Mouse (Mus musculus) brain, adult 2 months (tissue): ENCODE measurements around the gene Papss1.

Experiments
- DNase-seq: peaks from one replicate; pipeline ENCODE4 v3.0.0; 2011; ENCODE audit warnings: low read depth, low spot score

Papss1 gene

DNA sequence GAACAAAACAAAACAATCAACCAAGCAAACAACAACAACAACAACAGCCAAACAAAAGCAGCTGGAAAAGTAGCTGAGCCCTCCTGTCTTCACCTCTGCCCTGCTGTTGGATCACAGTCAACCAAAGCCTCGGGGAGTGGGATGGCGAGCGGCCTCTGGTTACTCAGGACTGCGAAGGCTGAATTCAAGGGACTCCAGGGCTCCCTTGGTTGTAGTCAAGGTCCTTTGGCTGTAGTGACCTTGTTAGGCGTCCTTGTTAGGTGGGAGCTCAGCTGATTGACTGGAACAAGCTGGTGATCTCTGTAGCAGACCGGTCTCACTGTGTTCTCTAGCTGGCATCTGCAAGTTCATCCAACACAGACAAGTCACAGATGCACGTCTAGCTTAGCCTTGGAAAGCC is 16.5 kb downstream of the Papss1 start:
- DNase-seq = no peak

DNA sequence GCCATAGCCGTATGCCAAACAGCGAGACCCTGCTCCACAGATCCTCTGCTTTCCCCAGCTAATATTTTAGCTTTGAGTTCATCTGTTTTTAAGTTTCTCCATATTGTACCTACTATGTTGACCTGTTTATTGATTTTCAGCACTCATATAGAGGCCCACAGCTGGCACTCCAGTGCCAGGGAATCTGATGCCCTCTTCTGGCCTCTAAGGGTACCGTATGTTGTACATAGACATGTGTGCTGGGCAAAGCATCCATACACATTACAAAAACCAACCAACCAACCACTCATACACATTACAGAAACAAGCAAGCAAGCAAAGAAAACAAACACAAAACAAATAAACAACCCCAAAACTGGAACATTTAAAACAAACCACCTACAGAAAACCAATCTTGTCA is 22.2 kb downstream of the Papss1 start:
- no peak for DNase-seq

DNA sequence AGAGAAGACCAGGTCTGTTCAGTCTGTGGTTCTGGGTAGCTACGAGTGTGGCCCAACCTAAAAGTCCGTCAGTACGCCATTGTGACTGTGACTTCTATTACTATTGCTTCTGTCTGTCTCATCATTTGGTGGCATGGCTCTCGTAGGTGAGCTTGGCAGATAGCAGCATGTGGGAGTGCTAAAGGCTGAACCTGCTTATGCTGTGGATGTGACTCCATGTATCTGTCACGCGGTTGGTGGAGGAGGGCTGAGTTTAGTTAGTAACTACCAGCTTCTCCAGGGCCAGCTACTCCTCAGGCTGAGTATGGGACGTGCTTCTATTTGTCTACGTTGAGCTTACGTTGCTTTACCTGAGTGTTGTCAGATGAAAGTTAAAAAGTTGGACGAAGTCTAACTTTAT is 23.4 kb downstream of the Papss1 start:
- peak; percentile 66 for DNase-seq

DNA sequence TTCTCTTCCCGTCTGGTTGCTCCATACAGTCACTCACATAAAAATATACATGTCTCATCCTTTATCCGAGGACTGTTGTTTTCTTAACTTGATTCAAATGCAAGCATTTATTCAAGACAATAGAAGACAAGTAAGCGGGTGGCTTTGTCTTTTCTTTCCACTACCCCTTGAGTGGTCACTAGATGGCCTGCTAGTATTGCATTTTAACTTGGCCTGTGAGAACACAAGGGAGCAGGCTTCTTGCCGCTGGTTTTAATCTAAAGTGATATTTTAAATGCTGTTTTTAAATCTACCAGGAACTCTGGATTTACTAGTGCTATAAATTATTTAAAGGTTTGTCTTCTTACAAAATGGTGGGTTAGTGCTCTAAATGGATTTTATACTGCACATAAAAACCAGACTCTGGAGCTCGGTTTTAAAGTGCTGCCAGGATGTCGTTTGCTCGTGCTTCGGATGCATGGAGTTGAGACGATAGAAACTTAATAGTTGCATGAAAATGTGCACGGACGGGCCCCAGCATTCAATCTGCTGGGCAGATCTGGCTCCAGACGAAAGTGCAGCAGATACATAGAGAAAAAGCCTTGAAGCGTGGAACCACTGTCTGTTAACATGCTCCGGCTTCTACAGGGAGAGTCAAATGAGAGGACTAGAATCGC is 28.7 kb downstream of the Papss1 start:
- peak; percentile 61 for DNase-seq

DNA sequence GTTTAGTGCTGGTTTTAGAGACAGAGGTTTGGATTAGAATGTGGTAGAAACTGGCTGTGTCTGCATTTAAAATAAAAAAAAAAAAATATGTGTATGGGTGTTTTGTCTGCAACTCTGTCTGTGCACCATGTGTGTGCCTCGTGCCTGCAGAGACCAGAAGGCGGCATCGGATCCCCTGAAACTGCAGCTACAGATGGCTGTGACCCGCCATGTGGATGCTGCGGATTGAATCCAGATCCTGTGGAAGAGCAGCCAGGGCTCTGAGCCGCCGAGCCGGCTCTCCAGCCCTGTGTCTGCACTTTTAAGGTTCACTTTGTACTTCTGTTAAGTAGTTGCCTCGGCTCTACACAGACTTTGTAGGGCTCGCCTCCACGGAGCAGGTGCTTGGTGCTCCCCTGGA is 29.8 kb downstream of the Papss1 start:
- peak; percentile 35 for DNase-seq

DNA sequence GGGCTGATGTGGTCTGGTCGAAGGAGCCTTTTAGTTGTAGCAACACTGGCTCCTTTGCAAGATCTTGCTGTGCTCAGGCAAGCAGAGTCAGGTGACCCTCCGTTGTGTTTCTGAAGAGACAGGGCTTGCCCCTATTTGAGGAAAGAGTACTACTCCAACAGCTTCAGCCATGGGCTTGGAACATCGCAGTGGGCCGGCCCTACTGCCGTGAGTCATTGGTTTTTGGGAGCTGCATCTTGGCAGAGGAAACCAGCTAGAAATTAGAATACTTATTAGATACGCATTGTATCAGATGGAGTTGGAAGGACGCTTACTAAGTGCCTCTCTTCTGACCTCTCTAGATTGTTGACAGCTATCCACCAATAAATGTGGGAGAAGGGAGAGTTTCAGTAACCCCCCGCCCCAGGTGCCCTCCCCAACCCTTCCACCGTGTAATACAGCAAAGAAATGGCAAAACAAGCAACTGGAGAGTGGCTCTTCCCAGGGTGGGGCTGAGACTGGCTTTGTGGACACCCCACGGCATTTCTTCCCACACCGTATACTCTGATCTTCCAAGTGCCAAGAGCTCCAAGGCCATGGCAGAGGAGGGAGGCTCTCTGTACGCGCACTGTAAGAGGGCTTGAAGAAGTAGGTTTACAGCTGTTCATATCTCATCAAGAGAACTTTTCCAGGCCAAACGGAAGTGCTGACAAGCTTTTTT is 31.1 kb downstream of the Papss1 start:
- DNase-seq = no peak

DNA sequence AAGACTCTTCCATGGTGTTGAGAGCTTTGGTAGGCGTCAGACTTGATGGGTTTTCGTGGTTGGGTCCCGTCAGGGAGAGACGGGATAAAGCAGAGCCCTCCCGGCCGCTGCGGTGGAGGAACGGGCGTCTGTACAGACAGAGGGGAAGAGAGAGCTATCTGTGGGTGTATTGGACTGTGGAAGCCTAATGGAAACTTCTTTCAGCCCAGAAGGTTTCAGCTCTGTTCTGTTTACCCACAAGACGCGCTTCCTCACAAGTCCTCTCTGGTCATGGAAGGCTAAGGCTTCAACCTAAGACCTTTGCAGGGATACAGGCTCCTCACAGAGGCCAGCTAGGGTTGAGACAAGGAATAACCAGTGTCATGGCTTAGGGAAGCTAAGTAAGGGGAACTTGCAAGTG is 36.2 kb downstream of the Papss1 start:
- DNase-seq = no peak

DNA sequence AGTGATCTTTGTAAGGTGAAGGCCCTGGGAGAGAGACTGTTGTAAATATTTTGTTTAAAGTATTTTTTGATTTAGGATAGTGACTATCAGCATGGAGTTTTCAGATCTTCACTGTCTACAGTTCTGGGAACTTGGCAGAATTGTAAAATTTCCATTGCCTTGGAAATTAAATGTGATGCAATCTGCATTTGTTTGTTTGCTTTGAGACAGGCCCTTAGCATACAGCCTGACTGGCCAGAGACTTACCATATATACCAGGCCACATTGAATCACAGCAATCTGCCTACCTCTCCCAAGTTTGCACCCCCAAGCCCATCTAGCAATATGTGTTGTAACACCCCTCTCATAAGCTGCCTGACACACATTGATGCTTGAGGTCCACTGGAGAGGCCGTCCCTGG is 36.8 kb downstream of the Papss1 start:
- DNase-seq = no peak

DNA sequence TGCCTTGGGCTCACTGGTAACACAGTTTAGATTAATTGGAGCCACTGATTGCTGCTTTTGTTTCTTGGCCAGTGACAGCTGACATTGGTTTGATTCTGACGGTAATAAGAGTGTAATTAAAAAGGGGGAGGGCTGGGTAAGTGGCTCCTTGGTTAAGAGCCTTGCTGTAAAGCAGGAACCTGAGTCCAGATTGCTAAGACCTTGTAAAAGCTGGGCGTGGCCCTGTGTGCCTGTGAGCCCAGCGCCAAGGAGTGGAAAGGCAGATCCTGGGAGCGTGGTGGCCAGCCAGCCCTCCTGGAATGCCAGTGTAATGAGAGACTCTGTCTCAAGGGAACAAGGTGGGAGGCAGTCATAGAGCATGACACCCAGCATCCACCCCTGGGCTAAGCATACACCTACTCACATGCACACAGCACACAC is 38.4 kb downstream of the Papss1 start:
- no peak for DNase-seq

DNA sequence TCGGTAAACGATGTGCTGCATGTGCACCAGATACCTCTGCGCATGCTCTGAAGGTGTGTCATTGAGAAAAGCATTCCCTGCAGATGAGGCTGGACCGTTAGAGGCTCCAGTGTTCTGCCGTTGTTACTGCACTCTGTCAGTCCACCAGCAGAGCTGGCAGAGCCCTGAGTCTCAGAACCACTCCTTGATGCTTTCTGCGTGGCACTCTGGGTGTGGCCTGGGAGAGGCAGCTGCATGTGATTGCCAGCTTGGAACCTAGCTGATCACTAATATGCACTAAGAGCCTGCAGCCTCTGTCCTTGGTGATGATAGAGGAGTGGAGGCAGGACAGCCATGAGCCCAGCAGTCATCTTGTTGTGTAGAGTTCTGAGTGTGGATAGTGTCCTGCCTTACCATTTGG is 43.5 kb downstream of the Papss1 start:
- DNase-seq = no peak

DNA sequence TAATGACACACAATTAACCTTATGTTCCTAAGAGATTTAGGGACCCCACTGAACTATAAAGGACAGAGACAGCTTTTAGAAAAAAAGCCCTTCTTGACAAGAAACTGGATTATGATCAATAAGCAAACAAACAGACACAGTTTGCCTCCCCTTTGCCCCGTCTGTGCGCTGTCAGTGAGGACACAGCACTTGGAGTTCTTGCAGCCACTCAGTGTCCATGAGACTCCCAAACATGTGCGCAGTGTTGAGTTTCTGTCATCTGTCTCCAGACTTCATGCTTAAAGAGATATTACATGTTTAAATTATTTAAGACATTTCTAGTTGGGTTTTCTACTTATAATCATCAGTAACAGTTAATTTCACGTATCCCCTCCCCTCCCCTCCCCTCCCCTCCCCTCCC is 45.1 kb downstream of the Papss1 start:
- no peak for DNase-seq

DNA sequence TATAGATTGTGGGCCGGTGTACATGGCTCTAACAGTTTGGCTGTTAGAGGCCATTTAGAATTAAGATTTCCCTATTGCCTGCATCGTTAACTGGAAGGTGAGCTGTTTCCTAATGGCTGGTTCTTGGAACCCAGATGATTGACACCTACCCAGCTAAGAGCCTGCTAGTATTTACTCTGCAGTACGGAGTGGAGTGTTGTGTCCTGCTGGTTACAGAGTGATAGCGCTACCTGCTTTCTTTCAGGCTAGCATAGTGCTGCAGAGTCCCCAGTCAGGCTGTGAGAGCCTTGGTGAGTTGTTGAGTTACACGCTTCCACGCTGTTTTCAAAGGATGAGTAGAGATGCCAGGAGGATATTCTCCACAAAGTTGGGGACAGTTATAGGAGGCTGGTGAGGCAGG is 46.0 kb downstream of the Papss1 start:
- DNase-seq = no peak

DNA sequence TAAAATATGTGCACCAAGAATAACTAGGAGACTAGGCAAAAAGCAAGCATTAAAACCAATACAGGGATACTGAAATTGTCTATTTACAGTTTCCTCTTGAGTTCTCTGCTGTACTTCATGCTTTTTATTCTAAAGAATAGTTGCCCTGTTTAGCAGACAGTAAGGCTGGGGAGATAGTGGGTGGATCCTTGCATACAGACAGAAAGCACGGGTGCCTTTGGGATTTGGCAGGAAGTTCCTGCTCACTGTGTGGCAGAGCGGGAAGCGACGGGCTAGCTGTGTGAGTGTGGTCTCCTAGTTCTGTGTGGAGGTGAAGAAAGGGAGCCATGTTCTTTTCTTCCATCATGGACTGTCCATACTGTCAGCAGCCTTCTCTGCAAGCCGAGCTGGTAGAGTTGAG is 48.3 kb downstream of the Papss1 start:
- DNase-seq = peak; percentile 69

DNA sequence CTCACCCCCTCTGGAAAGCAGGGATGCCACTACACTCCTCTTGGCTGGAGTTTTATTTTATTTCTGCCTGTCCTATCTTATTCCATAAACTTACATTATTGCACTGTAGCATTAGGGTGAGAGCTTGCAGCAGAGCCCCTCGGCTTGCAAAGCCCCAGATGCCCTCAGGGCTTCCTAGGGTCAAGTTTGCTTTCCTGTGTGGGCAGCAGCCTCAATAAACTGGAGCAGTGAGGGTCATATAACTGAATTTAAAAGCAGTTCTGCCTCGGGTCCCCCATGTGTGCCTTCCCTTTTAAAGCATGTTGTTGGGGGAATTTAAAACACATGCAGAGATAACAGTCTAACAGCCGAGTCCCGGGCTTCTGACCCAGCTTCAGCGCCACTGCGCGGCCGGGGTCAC is 49.5 kb downstream of the Papss1 start:
- no peak for DNase-seq

DNA sequence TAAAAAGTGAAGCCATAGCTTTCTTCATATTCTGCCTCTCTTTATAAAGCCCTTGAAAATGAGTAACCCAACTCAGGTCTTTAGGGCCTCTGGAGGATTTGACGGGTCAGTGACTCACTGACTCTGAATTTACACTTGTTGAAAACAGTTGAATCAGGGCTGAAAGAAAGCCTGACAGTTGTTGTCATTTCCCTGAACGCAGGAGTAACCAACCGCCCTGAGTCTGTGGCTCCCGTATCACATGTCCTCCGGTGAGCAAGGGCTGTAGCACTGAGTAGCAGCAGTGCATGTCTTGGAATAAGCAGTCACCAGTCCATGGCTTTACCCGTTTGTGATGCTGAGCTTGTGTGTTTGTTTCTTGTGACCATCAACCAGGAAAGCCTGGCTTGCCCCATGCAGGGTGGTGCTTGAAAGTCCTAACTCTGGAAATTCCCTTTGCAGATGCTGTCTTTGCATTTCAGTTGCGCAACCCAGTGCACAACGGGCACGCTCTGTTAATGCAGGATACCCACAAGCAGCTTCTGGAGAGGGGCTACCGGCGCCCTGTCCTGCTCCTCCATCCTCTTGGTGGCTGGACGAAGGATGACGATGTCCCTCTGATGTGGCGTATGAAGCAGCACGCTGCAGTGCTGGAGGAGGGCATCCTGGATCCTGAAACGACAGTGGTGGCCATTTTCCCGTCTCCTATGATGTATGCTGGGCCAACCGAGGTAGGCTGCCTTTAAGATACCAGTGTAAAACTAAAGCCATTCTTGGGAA is 54.2 kb downstream of the Papss1 start:
- no peak for DNase-seq

DNA sequence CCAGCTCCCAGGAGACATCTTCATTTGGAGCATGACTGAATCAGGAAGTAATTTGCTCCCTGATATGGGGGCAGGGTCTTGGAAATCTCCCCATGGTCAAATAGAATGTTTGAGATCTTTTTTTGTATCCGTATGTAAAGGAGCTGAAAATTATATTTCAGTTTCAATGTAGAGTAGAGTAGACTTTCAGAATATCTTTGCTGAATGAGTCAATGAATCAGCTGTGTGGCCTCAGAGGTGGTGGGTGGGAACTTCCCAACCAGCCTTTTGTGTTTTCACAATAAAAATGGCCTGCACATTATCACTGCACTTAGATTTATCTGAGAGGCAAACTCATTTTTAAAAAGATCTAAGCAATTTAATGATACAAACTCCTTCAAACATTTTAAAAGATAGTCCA is 58.6 kb downstream of the Papss1 start:
- no peak for DNase-seq

DNA sequence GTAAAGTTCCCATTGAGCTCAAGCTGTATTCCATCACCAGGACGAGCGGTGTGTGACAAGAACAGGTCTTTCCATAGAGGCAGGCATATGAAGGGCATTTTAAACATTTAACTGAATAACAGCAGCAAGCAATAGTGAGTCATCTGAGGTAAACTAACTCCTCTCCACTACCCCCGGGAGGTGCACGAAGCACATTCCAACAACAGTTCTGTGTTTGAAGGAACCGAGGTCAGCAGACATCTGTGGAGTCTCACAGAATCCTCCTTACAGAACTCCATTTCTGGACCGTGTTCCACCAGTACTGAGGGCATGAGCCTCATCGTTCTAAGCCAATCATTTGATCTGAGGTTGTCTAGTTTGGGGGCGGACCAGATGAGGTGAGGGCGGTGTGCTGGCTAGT is 59.5 kb downstream of the Papss1 start:
- no peak for DNase-seq

DNA sequence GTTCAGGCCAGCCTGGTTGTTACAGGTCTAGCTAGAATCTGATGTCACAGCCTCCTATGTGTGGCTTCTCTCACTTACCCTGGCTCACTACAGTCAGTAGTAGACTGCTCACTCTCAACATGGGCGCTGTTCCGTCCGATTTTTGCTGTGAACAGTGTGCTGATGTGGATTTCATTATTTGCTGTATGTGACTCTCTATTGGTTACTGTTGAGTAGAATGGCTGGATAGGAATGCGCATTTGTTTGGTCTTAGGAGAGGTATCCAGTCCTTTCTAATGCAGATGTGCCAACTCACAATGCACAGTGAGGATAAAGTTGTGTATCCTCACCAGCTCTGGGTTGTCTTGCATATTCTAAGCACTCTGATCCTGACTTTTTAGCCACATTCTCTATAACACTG is 62.9 kb downstream of the Papss1 start:
- no peak for DNase-seq

DNA sequence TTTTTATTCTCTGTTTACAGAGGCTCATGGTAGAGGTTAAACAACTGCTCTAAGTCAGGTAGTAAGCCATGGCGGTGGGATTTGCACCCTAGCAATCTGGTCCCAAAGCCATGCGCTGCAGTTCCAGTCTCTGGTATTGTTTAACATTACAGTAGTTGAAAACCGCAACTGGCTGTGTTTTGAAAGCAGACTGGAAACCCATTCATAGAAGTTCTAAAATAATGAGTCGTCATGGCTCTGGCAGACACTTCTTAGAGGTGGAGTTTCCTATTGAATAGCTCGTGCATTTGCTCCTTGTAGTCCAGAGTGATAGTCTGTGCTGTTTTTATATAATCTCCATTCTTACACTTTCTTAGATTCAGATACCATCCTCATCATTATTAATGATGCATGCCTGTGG is 63.7 kb downstream of the Papss1 start:
- no peak for DNase-seq

DNA sequence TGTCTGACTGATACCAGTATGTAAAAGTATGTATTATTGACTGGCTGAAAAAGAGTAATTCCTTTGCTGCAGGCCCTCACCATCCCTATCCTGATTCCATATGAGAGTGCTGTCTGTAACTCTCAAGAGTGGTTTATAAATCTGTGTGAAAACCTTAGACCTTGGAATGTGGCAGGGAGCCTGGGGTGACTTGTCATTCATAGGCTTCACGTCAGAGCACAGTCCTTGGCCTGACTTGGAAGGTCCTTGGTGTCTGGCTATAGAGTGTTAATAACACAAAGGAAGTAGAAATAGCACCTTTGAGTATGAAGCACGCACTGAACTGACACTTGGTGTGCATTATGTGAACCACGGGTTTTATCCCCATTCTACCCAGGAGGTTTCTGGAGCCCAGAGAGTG is 64.4 kb downstream of the Papss1 start:
- DNase-seq = no peak

DNA sequence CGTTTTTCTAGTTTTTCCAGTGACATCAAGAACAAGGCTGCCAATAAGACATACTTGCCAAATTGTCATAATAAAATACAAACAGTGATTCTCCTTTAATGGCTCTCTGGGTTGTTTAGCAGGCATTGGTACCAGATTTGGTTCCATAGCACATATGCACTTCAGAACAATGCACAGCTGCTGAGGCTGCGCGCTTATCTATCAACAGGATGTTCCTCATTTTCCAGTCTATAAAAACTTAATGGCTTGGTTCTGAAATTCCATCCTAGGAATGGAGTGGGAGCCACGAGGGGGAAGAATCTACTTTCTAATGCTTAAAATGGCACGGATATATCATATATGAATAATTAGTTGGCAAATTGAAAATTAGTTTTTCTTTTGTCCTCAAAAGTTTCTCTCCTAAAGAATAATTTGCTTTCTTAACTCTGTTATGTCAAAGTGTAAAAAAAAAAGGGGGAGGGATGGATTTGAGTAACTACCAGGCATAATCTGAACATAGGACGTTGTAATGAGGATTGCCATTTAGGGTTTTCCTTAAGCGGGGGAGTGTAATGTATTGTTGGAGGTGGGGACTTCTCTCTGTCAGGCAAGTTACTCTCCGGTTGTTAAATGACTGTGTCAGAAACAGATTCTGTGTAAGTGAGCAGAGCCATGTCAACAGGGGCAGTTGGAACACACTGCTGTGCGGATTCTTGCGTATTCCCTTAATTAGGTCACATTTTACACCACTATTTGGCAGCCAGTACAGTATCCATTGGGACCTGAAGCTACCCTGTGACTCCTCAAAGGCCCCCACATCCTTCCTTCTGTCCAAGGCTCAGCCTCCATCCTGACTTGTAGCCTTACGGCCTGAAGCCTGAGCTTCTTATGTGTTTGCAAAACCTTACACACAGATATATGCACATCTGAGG is 66.1 kb downstream of the Papss1 start:
- DNase-seq = peak; percentile 80

DNA sequence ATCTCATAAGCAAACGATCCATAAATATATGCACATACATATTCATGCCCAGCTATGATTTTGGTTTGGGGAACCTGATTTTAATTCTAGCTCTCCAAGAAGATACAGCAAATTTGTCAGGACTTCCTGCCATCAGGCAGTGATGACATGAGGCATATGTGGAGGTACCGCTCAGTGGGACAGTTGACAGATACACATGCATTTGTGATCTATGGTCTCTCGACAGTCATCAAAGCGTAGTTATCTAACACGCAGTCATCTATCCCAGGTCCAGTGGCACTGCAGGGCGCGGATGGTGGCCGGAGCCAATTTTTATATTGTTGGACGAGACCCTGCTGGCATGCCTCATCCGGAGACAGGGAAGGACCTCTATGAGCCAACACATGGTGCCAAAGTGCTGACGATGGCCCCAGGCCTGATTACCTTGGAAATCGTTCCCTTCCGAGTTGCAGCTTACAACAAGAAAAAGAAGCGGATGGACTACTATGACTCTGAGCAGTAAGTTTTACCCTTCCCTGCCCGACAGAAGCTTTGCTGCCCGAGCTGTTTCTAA is 66.8 kb downstream of the Papss1 start:
- DNase-seq = peak; percentile 91
